Mouse (Mus musculus) c-Kit-positive CD71-positive TER-119-negative erythroid progenitor cells, embryonic 14.5 days (primary cell): ENCODE measurements around the gene Fat3.

Experiments used
- DNase-seq: peaks from one replicate; pipeline ENCODE4 v3.0.0-alpha.2; 2013; ENCODE audit warnings: low read depth

Gene Fat3

DNA sequence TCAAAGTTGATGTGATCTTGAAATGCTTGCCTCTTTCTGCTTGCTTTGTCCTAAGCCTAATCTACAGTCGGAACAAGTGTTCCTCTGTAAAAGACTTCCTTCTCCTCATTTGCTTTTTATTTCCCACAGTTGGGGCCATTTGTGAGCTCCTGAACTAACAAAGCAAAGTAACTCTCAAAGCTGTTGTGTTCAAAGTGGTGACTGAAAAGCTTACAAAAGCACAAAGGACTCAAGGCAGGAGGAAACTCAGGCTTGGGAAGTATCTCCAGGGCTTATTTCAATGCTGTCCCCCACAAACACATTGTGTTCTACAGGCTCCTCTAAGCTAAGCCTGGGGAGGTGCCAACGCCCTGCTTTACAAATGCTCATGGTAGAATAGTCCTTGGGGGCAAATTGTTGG is 487.0 kb downstream of the Fat3 start:
- no peak for DNase-seq

- DNase-seq: no peak
Observed at GRCm38 (mm10) chr9:16011382-16011781, 489.7 kb downstream of the Fat3 start.

DNA sequence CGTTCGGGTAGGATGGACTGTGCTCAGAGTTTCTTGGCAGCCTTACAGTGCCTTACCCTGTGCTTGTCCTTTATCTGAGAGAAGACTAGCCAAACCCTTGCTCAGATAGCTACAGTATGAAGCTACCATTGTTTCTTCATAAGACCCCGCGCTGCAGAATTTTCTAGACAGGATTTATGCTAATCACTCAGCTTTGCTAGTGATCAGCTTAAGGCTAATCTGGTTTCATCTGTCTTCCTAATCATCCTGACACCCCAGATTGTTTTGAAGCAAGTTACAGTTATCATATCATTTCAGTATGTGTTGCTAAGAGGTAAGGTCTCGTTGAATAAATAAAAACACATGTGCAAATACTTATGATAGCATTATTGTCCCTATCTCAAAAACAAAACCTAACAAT is 493.6 kb downstream of the Fat3 start:
- no peak for DNase-seq

- no peak for DNase-seq
Observed at GRCm38 (mm10) chr9:16002991-16003390, 498.1 kb downstream of the Fat3 start.

DNA sequence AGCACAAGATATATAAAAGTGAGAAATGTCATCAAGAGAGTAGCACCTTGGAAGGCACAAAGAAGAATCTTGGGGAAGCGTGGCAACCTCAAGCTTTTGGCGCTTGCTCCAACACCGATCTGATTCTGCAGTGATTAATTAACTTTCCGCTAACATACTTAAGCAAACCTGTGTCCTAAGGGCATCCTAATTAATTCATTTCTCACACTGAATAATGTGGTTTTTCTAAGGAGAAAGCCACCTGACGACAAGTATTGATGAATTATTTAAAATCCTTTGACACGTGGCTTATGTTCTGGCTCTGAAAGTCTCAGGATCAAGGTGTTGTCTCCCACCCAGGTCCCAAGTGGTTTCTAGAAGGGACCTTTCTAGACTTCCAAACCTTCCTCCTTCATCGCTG is 506.3 kb downstream of the Fat3 start:
- no peak for DNase-seq

DNA sequence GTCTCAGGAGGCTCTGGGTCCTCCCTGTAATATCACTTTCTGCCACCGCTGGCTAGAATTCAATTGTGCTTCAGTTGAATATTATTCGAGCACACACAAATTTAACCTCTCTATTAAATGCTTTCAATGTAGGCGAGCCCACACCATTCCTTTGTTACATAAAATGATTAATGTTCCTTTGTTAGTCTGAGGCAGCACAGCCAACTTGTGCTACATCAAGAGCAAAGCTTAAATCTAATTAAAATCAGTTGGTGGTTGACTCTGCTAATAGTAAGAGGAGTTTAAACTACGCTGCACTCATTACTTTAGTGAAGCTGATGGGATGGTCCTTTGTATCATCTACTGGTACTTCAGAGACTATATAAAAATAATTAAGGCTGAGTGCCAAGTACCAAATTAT is 506.9 kb downstream of the Fat3 start:
- DNase-seq: no peak

DNA sequence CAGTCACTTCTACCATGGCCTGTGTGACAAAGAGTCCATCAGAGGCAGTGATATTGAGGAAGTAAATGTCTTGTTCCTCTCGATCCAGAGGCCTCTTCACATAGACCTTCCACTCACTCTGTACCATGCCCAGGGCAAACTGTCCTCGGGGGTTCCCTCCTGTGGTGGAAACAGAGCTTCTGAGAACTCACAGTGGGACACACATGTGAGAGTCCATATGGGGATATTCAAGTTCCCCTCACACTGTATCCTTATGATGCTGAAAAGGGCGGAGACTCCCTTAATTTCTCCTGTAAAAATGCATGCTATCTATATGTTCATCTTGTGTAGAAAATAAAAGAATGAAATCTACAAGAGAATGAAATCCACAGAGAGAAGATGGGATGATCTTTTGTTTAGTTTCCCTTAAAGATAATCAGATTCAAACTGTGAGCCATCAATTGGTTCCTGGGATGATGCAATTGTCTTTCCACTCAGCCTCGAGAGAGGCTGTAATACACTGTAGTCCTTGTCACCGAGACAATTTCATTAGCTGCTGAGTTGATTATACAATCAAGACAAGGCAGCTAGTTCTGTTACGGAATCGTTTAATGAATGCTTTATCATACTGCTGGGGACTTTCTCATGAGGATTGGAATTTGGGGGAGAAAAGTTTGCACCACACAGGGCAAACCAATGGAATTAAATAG is 508.8 kb downstream of the Fat3 start:
- no peak for DNase-seq

GRCm38 (mm10) chr9:15978317-15978716 is 522.8 kb downstream of the Fat3 start:
- DNase-seq: no peak

DNA sequence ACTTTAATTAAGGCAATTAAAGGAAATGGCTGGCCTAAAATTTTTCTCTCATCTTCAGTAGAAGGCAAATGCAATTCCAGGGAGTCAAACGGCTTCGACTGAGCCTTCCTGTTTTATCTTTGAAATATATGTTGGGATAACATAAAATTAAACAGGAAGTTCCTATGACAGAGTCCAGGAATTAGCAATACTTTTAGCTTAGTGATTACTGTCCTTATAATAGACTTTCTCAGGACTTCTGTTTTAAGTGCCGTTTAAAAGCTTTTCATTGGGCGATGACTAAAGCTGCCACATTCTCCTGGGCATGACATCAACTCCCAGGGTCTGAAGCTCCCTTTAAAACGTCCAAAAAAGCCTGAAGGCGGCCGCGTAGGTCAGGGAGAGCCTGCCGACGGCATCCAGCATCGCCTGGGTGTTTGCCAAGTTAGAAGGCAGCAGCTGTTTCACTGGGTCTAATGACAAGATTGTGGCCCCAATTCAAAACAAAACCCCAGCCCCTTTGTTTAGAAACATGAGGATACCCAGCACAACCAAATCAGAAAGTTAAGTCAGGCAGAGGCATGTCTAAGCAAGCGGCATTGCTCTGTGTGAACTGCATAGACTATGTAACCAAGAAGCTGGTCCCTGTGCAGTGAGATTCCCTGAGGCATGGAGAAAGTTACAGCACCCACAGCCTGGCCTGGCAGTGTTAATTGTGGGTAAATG is 524.0 kb downstream of the Fat3 start:
- DNase-seq: no peak

- no peak for DNase-seq
Observed at GRCm38 (mm10) chr9:15975999-15976398, 525.1 kb downstream of the Fat3 start.

GRCm38 (mm10) chr9:15972201-15972600 is 528.9 kb downstream of the Fat3 start:
- no peak for DNase-seq

DNA sequence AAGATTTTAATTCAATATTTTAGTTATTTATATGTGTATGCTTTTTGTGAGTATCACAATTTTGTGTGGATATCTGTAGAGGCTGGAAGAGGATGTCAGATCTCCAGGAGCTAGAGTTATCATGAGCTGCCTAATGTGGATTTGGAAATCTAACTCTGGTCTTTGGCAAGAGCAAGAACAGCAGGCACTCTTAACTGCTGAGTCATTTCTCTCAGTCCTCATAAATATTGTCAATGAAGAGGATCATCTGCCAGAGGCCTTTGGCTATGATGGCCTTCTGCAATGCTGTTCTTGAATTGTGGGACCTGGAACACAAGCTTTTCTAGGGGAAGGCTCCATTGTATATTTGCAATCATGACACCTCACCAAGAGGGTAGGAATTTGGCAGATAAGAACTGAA is 529.7 kb downstream of the Fat3 start:
- no peak for DNase-seq

GRCm38 (mm10) chr9:15964198-15964597 is 536.9 kb downstream of the Fat3 start:
- no peak for DNase-seq

DNA sequence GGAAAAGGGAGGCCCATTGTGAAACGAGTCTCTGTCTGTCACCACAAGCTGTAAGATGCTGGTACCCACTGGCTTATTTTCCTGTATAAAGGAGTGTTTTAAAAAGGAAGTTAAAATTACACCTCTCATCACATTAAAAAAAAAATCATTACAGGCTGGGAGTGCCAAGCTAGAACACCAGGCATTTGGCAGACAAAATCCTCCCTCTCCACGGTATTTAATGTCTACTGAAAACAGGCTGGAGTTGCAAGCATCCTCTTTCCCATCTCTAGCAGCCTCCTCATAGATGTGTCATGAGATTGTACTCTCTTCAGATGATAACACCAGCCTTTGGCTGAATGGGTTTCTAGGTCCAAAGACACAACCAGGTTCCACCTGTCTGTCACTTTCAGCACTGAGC is 538.2 kb downstream of the Fat3 start:
- no peak for DNase-seq

DNA sequence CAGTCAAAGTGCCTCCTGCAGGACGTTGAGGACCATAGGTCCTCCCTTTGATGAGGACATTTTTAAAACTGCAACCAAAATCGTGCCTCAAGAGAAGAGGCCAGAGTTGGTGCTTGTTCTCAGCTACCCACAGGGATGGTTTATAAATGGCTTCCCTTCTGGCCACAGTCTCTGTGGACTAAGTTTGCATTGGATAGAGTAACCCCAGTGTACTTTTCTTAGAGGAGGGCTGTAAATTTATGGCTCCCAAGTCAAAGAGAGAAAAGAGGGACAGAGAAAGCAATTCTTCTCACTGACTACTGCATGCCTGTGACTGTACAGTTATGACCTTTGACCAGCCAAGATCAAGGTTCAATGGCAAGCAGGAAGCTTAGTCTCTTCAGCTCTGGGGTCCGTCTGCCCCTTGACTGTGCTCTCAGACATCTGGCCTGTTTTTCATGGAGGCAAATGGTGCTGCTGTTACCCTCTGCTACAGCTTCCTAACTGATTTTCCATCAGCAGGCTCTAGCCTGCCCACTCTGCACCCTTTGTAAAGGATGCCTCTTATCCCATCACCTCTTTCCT is 542.8 kb downstream of the Fat3 start:
- no peak for DNase-seq

DNA sequence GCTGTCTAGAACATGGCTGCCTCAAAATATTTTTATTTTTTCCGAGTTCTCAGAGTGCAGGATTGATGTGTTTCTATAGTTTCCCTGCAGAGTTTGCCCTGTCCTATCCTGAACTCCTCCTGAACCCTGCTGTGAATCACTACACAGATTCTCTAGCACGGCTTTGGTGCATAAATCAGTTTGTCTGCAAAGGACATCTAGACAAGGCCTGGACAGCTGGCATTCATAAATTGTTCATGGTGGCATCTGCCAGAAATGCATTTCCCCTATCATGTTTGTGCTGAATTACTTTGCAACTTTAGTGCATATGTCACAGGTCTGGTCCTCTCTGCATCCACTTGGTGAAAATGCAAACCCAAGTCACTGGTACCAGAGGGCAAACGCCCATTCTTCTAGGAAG is 543.3 kb downstream of the Fat3 start:
- DNase-seq: no peak

GRCm38 (mm10) chr9:15955147-15955782 is 545.8 kb downstream of the Fat3 start:
- no peak for DNase-seq

- DNase-seq: no peak
Observed at GRCm38 (mm10) chr9:15954338-15954704, 546.8 kb downstream of the Fat3 start.

DNA sequence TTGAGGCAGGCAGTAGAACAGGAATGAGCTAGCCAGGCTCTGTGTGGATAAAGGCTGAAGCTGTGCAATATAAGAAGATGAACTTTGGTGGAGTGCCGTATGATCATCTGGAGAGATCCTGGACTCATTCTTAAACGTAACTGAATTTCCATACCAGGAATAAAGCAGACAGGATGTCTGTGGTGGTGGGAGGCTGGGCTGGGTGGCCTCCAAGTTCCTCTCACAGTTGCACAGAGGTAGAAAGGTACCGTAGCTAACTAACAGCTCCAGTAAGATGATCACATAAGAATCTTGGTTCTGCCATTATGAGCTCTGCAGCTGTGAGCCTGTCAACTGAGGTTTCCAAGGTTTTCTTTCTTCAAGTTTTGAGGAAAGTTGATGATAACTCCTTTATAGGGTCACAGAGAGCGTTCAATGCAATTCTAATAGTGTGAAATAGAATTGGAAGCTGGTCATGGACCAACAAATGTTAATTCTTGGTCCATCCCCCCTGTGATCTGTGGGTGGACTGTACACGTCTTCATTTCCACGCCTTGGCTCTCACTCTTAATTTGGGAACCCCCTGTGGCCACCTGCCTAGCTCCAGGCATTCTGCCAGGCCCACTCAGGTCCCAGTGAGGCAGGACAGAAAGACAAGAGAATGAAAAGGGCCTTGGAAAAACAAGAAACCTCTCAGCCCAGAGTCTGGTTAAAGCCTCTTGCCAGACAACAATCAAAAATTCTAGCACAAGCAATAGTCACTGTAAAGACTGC is 547.3 kb downstream of the Fat3 start:
- DNase-seq: no peak

DNA sequence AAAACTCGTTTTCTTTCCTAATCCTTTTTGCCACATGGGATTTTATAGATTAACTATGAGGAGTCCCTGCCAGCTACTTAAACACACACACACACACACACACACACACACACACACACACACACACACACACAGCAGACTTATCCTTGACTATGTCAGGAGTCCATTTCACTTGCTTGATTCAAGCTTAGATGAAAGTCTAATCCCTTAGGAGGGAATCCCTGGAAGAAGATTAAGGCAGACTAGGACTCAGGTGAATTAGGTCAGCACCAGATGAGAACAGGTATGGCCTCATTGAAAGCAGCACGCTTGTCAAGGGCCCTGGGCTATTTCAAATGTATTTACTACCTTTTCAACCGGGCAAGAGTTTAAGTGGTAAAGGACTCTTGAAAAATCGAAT is 553.0 kb downstream of the Fat3 start:
- DNase-seq: no peak

GRCm38 (mm10) chr9:15944182-15944581 is 556.9 kb downstream of the Fat3 start:
- DNase-seq: no peak

DNA sequence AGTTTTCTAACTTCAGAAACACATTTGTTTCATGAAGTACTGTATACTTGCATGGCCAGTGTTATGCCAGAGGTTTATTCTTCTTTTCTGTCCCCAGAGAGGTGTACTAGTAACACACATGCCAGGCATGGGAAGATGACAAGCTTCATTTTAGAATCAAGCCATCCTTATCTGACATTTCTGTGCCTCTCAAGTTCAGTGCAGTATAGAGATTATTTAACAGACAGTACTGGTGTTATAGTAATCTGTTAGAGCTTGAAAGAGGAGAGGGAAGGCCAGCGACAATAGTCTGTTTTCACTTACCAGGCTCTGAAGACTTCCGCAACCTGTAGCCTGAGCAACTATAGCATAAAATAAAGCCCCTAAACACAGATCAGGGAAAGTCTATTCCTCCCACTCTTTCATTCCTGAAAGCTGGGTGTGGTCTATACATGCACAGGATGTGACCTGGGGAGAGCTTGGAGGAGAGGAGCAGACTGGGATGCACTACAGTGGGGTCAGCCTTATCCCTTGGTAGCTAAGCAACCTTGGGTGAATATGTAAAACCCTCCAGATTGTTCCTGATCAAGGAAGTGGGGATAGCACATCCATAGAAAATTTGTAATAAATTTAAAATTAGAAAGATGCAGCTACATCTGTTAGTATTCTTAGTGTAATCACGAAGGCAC is 557.5 kb downstream of the Fat3 start:
- DNase-seq: no peak
